Mouse (Mus musculus): ENCODE data around the gene Vmn2r73. TPM values are rescaled to one million over a fixed set of nuclear protein-coding genes. Genes with fewer than 3 reads are reported as not detected.
"Not testable (repeated sequence)": the region's sequence is repeated elsewhere in the genome, so short reads cannot be mapped to it uniquely, and the experiment has no call there.

Gene Vmn2r73
- not detected in 2 replicates for polyA plus RNA-seq (2014; fragmentation: Nextera tagmentation; extraction: Ambion mirVana)

DNA sequence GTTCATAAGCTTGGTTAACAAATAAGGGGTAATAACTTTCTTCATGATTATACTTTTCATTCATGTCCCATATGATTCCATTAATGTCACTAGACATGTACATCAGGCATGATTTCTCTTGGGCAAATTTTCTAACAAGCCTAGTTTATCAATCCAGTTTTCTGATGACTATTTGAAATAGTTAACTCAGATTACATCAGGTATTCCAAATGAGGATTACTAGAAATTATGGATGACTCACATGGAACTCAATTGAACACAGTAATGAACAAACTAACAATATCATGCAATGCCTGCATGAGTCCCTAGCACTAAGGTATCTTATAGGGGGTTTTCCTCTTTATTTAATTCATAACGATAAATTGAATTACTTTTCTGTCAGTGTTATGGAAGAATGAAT is at the start of gene Vmn2r73:
Vmn2r73 (minus strand) TSS at position 101 of the 400 bp plus-strand sequence.
- H3K27ac ChIP-seq (ENCODE audit: low read depth, low read length): no peak within 1 kb of the TSS
- WGBS: 80% methylated on average over 1 of the region's 1 CpGs
- no peaks in the 10 kb centered on the region for H3K27me3 ChIP-seq (ENCODE audit: control insufficient read depth, insufficient read depth, low read length)
- no peaks in the 10 kb centered on the region for H3K36me3 ChIP-seq (ENCODE audit: control insufficient read depth, insufficient read depth, low read length)
- H3K9ac ChIP-seq (ENCODE audit: low read depth, low read length): no peak within 1 kb of the TSS
- no peaks in the 10 kb centered on the region for H3K9me3 ChIP-seq (ENCODE audit: control insufficient read depth, low read length)
- no peaks in the 10 kb centered on the region for H3K4me1 ChIP-seq (ENCODE audit: control insufficient read depth, insufficient read depth, low read length)
- H3K4me2 ChIP-seq (replicated peaks; ENCODE audit: low read depth, low read length): no peak within 1 kb of the TSS
- H3K4me3 ChIP-seq (ENCODE audit: low read length): no peak within 1 kb of the TSS
- no peak for ATAC-seq (ENCODE audit: low FRiP score, low TSS enrichment)

- Histone ChIP-seq H3K36me3 (ENCODE audit: control insufficient read depth, insufficient read depth, low read length) (no peaks in the 10 kb centered on the region), H3K27ac (ENCODE audit: low read depth, low read length) (no peak overlapping the region), H3K27me3 (ENCODE audit: control insufficient read depth, insufficient read depth, low read length) (no peaks in the 10 kb centered on the region), H3K4me1 (ENCODE audit: control insufficient read depth, insufficient read depth, low read length) (no peaks in the 10 kb centered on the region), H3K9ac (ENCODE audit: low read depth, low read length) (no peak overlapping the region), H3K4me2 (replicated peaks; ENCODE audit: low read depth, low read length) (no peak overlapping the region), H3K4me3 (ENCODE audit: low read length) (no peak overlapping the region), H3K9me3 (ENCODE audit: control insufficient read depth, low read length) (no peaks in the 10 kb centered on the region)
- 9% methylated on average over 2 of the region's 2 CpGs for WGBS
- ATAC-seq (ENCODE audit: low FRiP score, low TSS enrichment): peak; percentile 86
Observed at GRCm38 (mm10) chr7:85840090-85840948, 35.7 kb downstream of the Vmn2r73 start.

- WGBS: 13% methylated on average over 6 of the region's 6 CpGs
- H3K9ac ChIP-seq (ENCODE audit: low read depth, low read length); ATAC-seq (ENCODE audit: low FRiP score, low TSS enrichment); H3K4me2 ChIP-seq (replicated peaks; ENCODE audit: low read depth, low read length); H3K9me3 ChIP-seq (ENCODE audit: control insufficient read depth, low read length); H3K4me3 ChIP-seq (ENCODE audit: low read length); H3K36me3 ChIP-seq (ENCODE audit: control insufficient read depth, insufficient read depth, low read length); H3K27ac ChIP-seq (ENCODE audit: low read depth, low read length); H3K27me3 ChIP-seq (ENCODE audit: control insufficient read depth, insufficient read depth, low read length); H3K4me1 ChIP-seq (ENCODE audit: control insufficient read depth, insufficient read depth, low read length): not testable (repeated sequence)
Observed at GRCm38 (mm10) chr7:85818092-85818491, 58.0 kb downstream of the Vmn2r73 start.

Other genes starting within 250 kb of the Vmn2r73 start
- gene Vmn2r72, start 121.2 kb downstream of the Vmn2r73 start, polyA plus RNA-seq (2014; fragmentation: Nextera tagmentation; extraction: Ambion mirVana): not detected in 2 replicates
- gene Vmn2r74, start 85.4 kb upstream of the Vmn2r73 start, polyA plus RNA-seq (2014; fragmentation: Nextera tagmentation; extraction: Ambion mirVana): not detected in 2 replicates

Data from kidney, embryonic 14.5 days (tissue).